In the genomic region with DNA sequence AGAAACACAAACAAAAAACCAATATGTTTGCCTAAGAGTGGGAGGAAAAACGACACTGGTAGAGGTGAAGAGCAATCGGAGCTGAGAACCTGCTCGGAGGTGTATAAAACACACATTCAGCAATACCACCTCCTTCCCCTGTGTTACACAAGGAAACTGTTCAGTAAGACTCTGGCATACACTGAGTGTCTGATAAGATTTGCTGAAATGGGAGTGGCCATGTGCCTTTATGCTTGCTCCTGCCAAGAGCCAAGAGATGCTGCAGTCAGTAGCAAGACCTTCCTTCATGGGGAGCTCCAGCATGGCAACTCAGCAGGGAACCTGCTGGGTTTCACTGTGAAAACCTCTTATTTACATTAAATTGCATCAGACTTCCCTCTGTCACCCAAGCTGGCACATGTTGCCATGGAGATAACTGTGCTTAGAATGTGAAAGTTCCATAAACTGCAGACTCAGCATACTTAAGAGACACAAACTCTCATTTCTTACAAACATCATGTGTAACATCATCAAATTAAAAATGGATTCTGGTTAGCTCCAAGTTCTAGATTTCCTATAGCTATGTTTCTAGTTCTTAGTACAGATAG, we compare ENCODE assay signal across 20 mouse cellular contexts.
DNase-seq lines count a peak whose midpoint lies in the region; ATAC-seq and TF ChIP-seq lines count a peak whose summit lies in the region.
"Had no signal": no experiment of that assay in that cellular context is flagged by ENCODE, and none has a peak within 500 bp of the region (broad histone marks: within the 10 kb centered on the region; RNA-seq: fewer than 3 reads in every experiment).

No protein-coding gene starts in this region.

- H3K4me3 ChIP-seq in forebrain, postnatal 0 days (ENCODE audit: low read depth, low read length): no peak overlapping the region
- H3K4me3 ChIP-seq in forebrain, embryonic 13.5 days: no peak overlapping the region
- H3K4me3 ChIP-seq: heart, embryonic 13.5 days; hindbrain, embryonic 15.5 days; limb, embryonic 12.5 days; liver, embryonic 13.5 days; megakaryocyte, embryonic 14.5 days; myocyte; neural tube, embryonic 15.5 days had no signal

- H3K4me1 ChIP-seq in forebrain, postnatal 0 days (ENCODE audit: insufficient read depth): no peaks in the 10 kb centered on the region
- H3K4me1 ChIP-seq in forebrain, embryonic 13.5 days: peaks cover 9% of the 10 kb centered on the region; the same call in 1 of the 2 replicates
- H3K4me1 ChIP-seq: heart, embryonic 13.5 days; limb, embryonic 12.5 days; liver, embryonic 13.5 days; megakaryocyte, embryonic 14.5 days had no signal

- TF ChIP-seq CTCF in forebrain, postnatal 0 days (IDR thresholded peaks at IDR 0.05; ENCODE audit: low read depth): no peak

- no peak overlapping the region for H3K4me2 ChIP-seq in forebrain, postnatal 0 days (ENCODE audit: low read depth)
- no peak overlapping the region for H3K4me2 ChIP-seq in forebrain, embryonic 13.5 days
- H3K4me2 ChIP-seq: heart, embryonic 13.5 days; hindbrain, embryonic 15.5 days; limb, embryonic 12.5 days; liver, embryonic 13.5 days; neural tube, embryonic 15.5 days had no signal

- H3K9me3 ChIP-seq in forebrain, postnatal 0 days (ENCODE audit: low read length): no peaks in the 10 kb centered on the region
- H3K9me3 ChIP-seq in forebrain, embryonic 13.5 days (replicated peaks): no peaks in the 10 kb centered on the region
- H3K9me3 ChIP-seq: heart, embryonic 13.5 days; hindbrain, embryonic 15.5 days; limb, embryonic 12.5 days; liver, embryonic 13.5 days; neural tube, embryonic 15.5 days had no signal

- peak; percentile 78 for DNase-seq in forebrain, postnatal 0 days
- DNase-seq in left cerebral cortex, postnatal 25 days (ENCODE audit: low spot score in 2 of 2): peak; percentile 31 to 48
- DNase-seq in left cerebral cortex, postnatal 10 days (ENCODE audit: extremely low spot score in 1 of 2, low spot score in 2 of 2): no peak
- peak; percentile 81 for DNase-seq in MN1 (ENCODE audit: low spot score)
- DNase-seq in kidney, postnatal 25 days: no peak
- no peak for DNase-seq in cerebellum, adult 18-20 months
- DNase-seq: cerebellum, postnatal 14 days; heart, postnatal 36 days; kidney, adult 2 months; kidney, postnatal 14 days; liver, embryonic 13.5 days; thymus, adult 18-20 months had no signal

- peak overlapping the region; percentile 47; the same call in 1 of the 2 replicates for H3K27ac ChIP-seq in forebrain, postnatal 0 days (ENCODE audit: low read depth, low read length)
- no peak overlapping the region; the same call in 1 of the 2 replicates for H3K27ac ChIP-seq in forebrain, embryonic 13.5 days
- H3K27ac ChIP-seq: heart, embryonic 13.5 days; hindbrain, embryonic 15.5 days; limb, embryonic 12.5 days; liver, embryonic 13.5 days; neural tube, embryonic 15.5 days had no signal

- no peaks in the 10 kb centered on the region for H3K27me3 ChIP-seq in forebrain, postnatal 0 days (ENCODE audit: insufficient read depth, low read length)
- no peaks in the 10 kb centered on the region for H3K27me3 ChIP-seq in forebrain, embryonic 13.5 days
- H3K27me3 ChIP-seq: heart, embryonic 13.5 days; hindbrain, embryonic 15.5 days; limb, embryonic 12.5 days; liver, embryonic 13.5 days; megakaryocyte, embryonic 14.5 days; neural tube, embryonic 15.5 days had no signal

- 73% methylated on average over 3 of the region's 3 CpGs for WGBS in forebrain, postnatal 0 days
- 88% methylated on average over 3 of the region's 3 CpGs for WGBS in forebrain, embryonic 13.5 days

- intact Hi-C loops in left cerebral cortex, postnatal 25 days (cut with DNase I): no loop called here
- intact Hi-C loops in left cerebral cortex, postnatal 10 days (cut with DNase I): no loop called here

- peak; percentile 76 for ATAC-seq in forebrain, postnatal 0 days
- ATAC-seq in forebrain, embryonic 13.5 days: no peak
- ATAC-seq in granulocyte monocyte progenitor cell, adult 5-6 weeks (replicated peaks; ENCODE audit: poor library complexity, severe bottlenecking): peak; percentile 55

- H3K9ac ChIP-seq in forebrain, postnatal 0 days: no peak overlapping the region
- no peak overlapping the region for H3K9ac ChIP-seq in forebrain, embryonic 13.5 days
- H3K9ac ChIP-seq: heart, embryonic 13.5 days; hindbrain, embryonic 15.5 days; limb, embryonic 12.5 days; liver, embryonic 13.5 days; neural tube, embryonic 15.5 days had no signal

- no peaks in the 10 kb centered on the region for H3K36me3 ChIP-seq in forebrain, postnatal 0 days (ENCODE audit: insufficient read depth)
- no peaks in the 10 kb centered on the region for H3K36me3 ChIP-seq in forebrain, embryonic 13.5 days (ENCODE audit: poor library complexity, severe bottlenecking)
- H3K36me3 ChIP-seq: heart, embryonic 13.5 days; hindbrain, embryonic 15.5 days; limb, embryonic 12.5 days; liver, embryonic 13.5 days; neural tube, embryonic 15.5 days had no signal

Comparison
In these comparisons a context has a peak if more than half of its experiments do, and no peak if none do; other contexts are left out.
1. DNase-seq: peak in forebrain, postnatal 0 days (single experiment), left cerebral cortex, postnatal 25 days (2 of 2) and MN1 (single experiment); none in left cerebral cortex, postnatal 10 days (0 of 2), kidney, postnatal 25 days (0 of 2) and cerebellum, adult 18-20 months (0 of 2).